Mouse (Mus musculus): ENCODE measurements around the gene Dda1. TPM values are rescaled to one million over a fixed set of nuclear protein-coding genes. Genes with fewer than 3 reads are reported as not detected.
A peak's percentile ranks its signal among the peaks of the same experiment; 100 is the strongest.

Dda1 gene
- total RNA-seq, 2 experiments from 2014 or later = 75.0 to 87.0 TPM

- Histone ChIP-seq H3K4me3 (no peak overlapping the region), H3K27ac (no peak overlapping the region)
- intact Hi-C loops (cut with DNase I) = no loop called here
- no peak for DNase-seq (ENCODE audit: extremely low spot score in 1 of 2, low spot score in 2 of 2)
- no peak for TF ChIP-seq CTCF (IDR thresholded peaks at IDR 0.05)
Observed at GRCm38 (mm10) chr8:71497881-71498501, 29.0 kb downstream of the Dda1 start.

- DNase-seq (ENCODE audit: extremely low spot score in 1 of 2, low spot score in 2 of 2) = no peak
- TF ChIP-seq CTCF (IDR thresholded peaks at IDR 0.05) = no peak
Observed at GRCm38 (mm10) chr8:71498816-71499690, 30.1 kb downstream of the Dda1 start.

DNA sequence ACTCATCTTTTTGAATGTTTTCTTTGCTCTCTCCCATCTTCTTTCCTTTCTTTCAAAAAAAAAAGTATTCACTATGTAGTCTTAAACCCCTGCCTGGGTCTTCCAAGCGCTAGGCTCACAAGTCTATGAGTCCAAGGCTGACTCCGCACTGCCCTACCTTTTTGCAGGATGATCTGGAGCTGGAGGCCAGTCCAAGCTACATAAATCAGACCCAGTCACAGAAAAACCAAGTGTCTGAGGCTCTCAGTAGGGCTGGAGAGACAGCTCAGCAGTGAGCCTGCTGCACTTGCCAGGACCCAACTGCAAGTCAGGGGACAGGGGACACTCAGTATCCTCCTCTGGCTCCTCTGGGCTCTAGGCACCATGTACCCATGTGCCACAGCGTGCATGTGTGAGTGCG lies 35.4 kb downstream of the Dda1 start:
- intact Hi-C loops (cut with DNase I) = no loop called here
- DNase-seq (ENCODE audit: extremely low spot score in 1 of 2, low spot score in 2 of 2) = no peak
- Histone ChIP-seq H3K27ac (no peak overlapping the region), H3K4me3 (no peak overlapping the region)
- no peak for TF ChIP-seq CTCF (IDR thresholded peaks at IDR 0.05)

More at GRCm38 (mm10) chr8:71498816-71499690, 30.1 kb downstream of the Dda1 start:
- intact Hi-C loops (cut with DNase I) = no loop called here
- Histone ChIP-seq H3K4me3 (no peak overlapping the region), H3K27ac (no peak overlapping the region)

GRCm38 (mm10) chr8:71505326-71505725 lies 36.3 kb downstream of the Dda1 start:
- no peak overlapping the region for H3K27ac ChIP-seq
- intact Hi-C loops (cut with DNase I) = no loop called here
- H3K4me3 ChIP-seq = no peak overlapping the region
- no peak for TF ChIP-seq CTCF (IDR thresholded peaks at IDR 0.05)
- DNase-seq (ENCODE audit: extremely low spot score in 1 of 2, low spot score in 2 of 2) = no peak

DNA sequence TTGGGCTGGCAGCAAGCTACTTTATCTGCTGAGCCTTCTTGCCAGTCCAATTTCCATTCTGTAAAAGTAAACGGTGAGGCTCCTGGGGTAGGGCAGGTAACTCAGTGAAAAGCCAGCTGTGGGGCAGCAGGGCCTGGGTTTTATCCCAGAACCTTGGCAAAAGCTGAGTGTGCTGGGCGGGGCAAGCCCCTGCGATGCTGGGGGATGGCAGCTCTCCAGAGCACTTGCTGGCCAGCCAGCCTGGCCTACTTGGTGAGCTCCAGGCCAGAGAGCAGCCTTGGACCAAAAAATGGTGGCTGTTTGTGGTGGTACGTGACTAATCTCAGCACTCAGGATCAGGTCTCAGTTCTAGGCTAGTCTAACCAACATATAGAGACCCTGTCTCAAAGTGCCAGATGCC lies 37.0 kb downstream of the Dda1 start:
- Histone ChIP-seq H3K27ac (no peak overlapping the region), H3K4me3 (no peak overlapping the region)
- intact Hi-C loops (cut with DNase I) = no loop called here
- no peak for TF ChIP-seq CTCF (IDR thresholded peaks at IDR 0.05)
- no peak for DNase-seq (ENCODE audit: extremely low spot score in 1 of 2, low spot score in 2 of 2)

GRCm38 (mm10) chr8:71507589-71508104 lies 38.6 kb downstream of the Dda1 start:
- intact Hi-C loops (cut with DNase I) = no loop called here
- H3K27ac ChIP-seq = peak overlapping the region; percentile 58; the same call in 1 of the 2 replicates

GRCm38 (mm10) chr8:71509316-71509715 lies 40.3 kb downstream of the Dda1 start:
- TF ChIP-seq CTCF (IDR thresholded peaks at IDR 0.05) = no peak
- no peak for DNase-seq (ENCODE audit: extremely low spot score in 1 of 2, low spot score in 2 of 2)
- intact Hi-C loops (cut with DNase I) = no loop called here
- H3K27ac ChIP-seq = no peak overlapping the region
- H3K4me3 ChIP-seq = no peak overlapping the region

More at GRCm38 (mm10) chr8:71507589-71508104, 38.6 kb downstream of the Dda1 start:
- DNase-seq (ENCODE audit: extremely low spot score in 1 of 2, low spot score in 2 of 2) = peak; percentile 85 to 87
- TF ChIP-seq CTCF (IDR thresholded peaks at IDR 0.05) = no peak
- peak overlapping the region; percentile 75 for H3K4me3 ChIP-seq

- DNase-seq (ENCODE audit: extremely low spot score in 1 of 2, low spot score in 2 of 2) = no peak
- intact Hi-C loops (cut with DNase I) = no loop called here
- Histone ChIP-seq H3K27ac (no peak within 1 kb of the TSS), H3K4me3 (no peak within 1 kb of the TSS)
- no peak for TF ChIP-seq CTCF (IDR thresholded peaks at IDR 0.05)
Observed at GRCm38 (mm10) chr8:71511644-71512043, 42.6 kb downstream of the Dda1 start, which contains the start of gene Plvap. Gene Plvap, minus strand, starts transcription at chr8:71511752.

DNA sequence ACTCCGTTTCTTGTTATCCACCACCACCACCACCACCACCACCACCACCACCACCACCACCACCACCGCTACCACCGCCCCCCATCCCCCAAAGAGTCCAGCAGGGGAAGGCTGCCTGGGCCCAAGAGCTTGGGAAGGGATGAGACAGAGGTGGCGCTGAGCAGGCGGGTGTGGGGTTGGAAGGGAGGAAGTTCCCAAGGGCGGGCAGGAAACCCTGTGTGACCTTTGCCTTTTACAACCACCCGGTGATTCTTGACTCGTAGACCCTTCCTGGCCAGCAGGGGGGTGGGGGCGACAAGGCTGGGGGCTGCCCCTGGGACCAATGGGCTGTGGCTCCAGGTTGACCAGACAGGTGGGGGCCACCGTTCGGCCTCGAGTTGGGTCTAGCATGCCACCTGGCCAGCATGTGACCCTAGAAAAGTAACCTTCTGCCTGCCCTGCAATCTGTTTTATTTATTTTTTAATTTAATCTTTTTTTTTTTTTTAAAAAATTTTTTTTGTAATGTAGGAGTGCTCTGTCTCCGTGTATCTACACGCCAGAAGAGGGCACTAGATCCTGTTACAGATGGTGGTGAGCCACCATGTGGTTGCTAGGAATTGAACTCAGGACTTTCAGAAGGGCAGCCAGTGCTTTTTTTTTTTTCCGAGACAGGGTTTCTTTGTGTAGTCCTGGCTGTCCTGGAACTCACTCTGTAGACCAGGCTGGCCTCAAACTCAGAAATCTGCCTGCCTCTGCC lies 44.2 kb downstream of the Dda1 start:
- peak; percentile 6 for TF ChIP-seq CTCF (IDR thresholded peaks at IDR 0.05)
- intact Hi-C loops (cut with DNase I) = no loop called here
- Histone ChIP-seq H3K27ac (no peak overlapping the region), H3K4me3 (no peak overlapping the region)
- DNase-seq (ENCODE audit: extremely low spot score in 1 of 2, low spot score in 2 of 2) = no peak

GRCm38 (mm10) chr8:71515043-71515442 lies 46.0 kb downstream of the Dda1 start:
- DNase-seq (ENCODE audit: extremely low spot score in 1 of 2, low spot score in 2 of 2) = no peak
- intact Hi-C loops (cut with DNase I) = no loop called here
- no peak; the same call in 1 of the 2 replicates for TF ChIP-seq CTCF (IDR thresholded peaks at IDR 0.05)
- H3K4me3 ChIP-seq = no peak overlapping the region
- no peak overlapping the region for H3K27ac ChIP-seq

GRCm38 (mm10) chr8:71516786-71517185 lies 47.8 kb downstream of the Dda1 start:
- DNase-seq (ENCODE audit: extremely low spot score in 1 of 2, low spot score in 2 of 2) = no peak
- Histone ChIP-seq H3K27ac (no peak overlapping the region), H3K4me3 (no peak overlapping the region)
- TF ChIP-seq CTCF (IDR thresholded peaks at IDR 0.05) = no peak
- intact Hi-C loops (cut with DNase I) = no loop called here

Data from left cerebral cortex, adult 2 months (tissue).